Mouse (Mus musculus) liver, embryonic 14.5 days (tissue): ENCODE measurements around the gene Phc2.

Experiments used
- CTCF ChIP-seq: IDR thresholded peaks from 2 replicates; pipeline ENCODE4 v1.5.1; 2016; ENCODE audit warnings: antibody characterized with exemption, low read depth, control low read depth
- EP300 ChIP-seq: IDR thresholded peaks from 2 replicates; pipeline ENCODE4 v1.6.1; 2016; ENCODE audit warnings: antibody characterized with exemption, low read depth

GRCm38 (mm10) chr4:128709781-128710166 is 55.3 kb downstream of the Phc2 start:
- no peak for TF ChIP-seq CTCF
- TF ChIP-seq EP300: no peak
